Comparison of ENCODE assay signal across 27 mouse cellular contexts in the genomic region with DNA sequence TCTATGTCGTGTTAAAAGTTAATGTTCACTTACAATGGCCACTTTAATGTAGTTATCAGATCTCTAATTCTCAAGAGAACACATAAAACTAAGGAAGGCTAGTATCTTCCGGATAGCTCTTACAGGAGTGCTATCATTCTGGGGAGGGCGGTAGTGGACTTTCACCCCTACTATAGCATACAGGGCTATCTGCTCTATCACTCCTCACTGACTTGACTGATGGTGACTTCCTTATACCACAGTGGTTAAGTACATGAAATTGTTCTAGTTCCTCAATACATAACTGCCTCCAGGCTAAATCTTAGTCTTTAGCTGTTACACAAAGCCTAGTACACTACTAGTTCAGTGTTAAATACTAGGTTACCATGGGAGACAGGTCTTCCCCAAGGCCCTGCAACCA.
DNase-seq lines count a peak whose midpoint lies in the region; ATAC-seq and TF ChIP-seq lines count a peak whose summit lies in the region.
"Had no signal": no experiment of that assay in that cellular context is flagged by ENCODE, and none has a peak within 500 bp of the region (broad histone marks: within the 10 kb centered on the region; RNA-seq: fewer than 3 reads in every experiment).

No protein-coding gene starts in this region.

- no peaks in the 10 kb centered on the region for H3K27me3 ChIP-seq in MEL (ENCODE audit: control insufficient read depth in 1 of 2, insufficient read depth in 2 of 2, low read length in 2 of 2)
- H3K27me3 ChIP-seq in intestine, postnatal 0 days (replicated peaks; ENCODE audit: control insufficient read depth, insufficient read depth, low read length), result no peaks in the 10 kb centered on the region
- H3K27me3 ChIP-seq in small intestine, adult 2 months (ENCODE audit: control insufficient read depth, insufficient read depth, low read length), result no peaks in the 10 kb centered on the region
- H3K27me3 ChIP-seq in hindbrain, embryonic 14.5 days (ENCODE audit: control insufficient read depth, insufficient read depth, low read length), result no peaks in the 10 kb centered on the region
- H3K27me3 ChIP-seq: embryonic facial prominence, embryonic 13.5 days; forebrain, embryonic 12.5 days; heart, embryonic 15.5 days; Patski had no signal

- H3K4me3 ChIP-seq in MEL (ENCODE audit: control insufficient read depth in 1 of 2, insufficient read depth in 1 of 2, low read depth in 2 of 2, low read length in 2 of 2), result no peak overlapping the region
- H3K4me3 ChIP-seq in intestine, postnatal 0 days (ENCODE audit: low read depth, low read length), result no peak overlapping the region
- H3K4me3 ChIP-seq in small intestine, adult 2 months (ENCODE audit: low read depth, low read length), result no peak overlapping the region
- H3K4me3 ChIP-seq in hindbrain, embryonic 14.5 days (replicated peaks; ENCODE audit: low read length), result no peak overlapping the region
- H3K4me3 ChIP-seq: embryonic facial prominence, embryonic 13.5 days; forebrain, embryonic 12.5 days; heart, embryonic 10.5 days; heart, embryonic 15.5 days; hindbrain, embryonic 10.5 days had no signal

- H3K9me3 ChIP-seq in MEL (replicated peaks; ENCODE audit: insufficient read depth, low read length), result no peaks in the 10 kb centered on the region
- no peaks in the 10 kb centered on the region for H3K9me3 ChIP-seq in intestine, postnatal 0 days (ENCODE audit: control insufficient read depth)
- H3K9me3 ChIP-seq in hindbrain, embryonic 14.5 days (ENCODE audit: control insufficient read depth, low read length), result no peaks in the 10 kb centered on the region
- H3K9me3 ChIP-seq: embryonic facial prominence, embryonic 13.5 days; forebrain, embryonic 12.5 days; G1E; heart, embryonic 10.5 days; heart, embryonic 15.5 days; hindbrain, embryonic 10.5 days had no signal

- DNase-seq in MEL (ENCODE audit: low read depth, low spot score), result peak; percentile 50
- DNase-seq in gastrocnemius, postnatal 36 days, result no peak
- no peak for DNase-seq in hindbrain, embryonic 14.5 days (ENCODE audit: low spot score)
- DNase-seq in gastrocnemius, postnatal 25 days, result no peak
- DNase-seq: adrenal gland, postnatal 14 days; B cell, adult 2 months; cerebellum, adult 11-12 months; cerebellum, adult 9-10 months; cerebellum, postnatal 25 days; forebrain, postnatal 0 days; gastrocnemius, postnatal 14 days; heart, adult 18-20 months; heart, postnatal 14 days had no signal

- H3K79me2 ChIP-seq in MEL (ENCODE audit: control insufficient read depth, insufficient read depth, low read length, poor library complexity), result no peaks in the 10 kb centered on the region

- TF ChIP-seq POLR2A in MEL (IDR thresholded peaks at IDR 0.05; ENCODE audit: control insufficient read depth in 1 of 2, insufficient read depth in 1 of 2, low read depth in 1 of 2, low read length in 2 of 2, poor library complexity in 1 of 2), result no peak
- no peak for TF ChIP-seq POLR2A in small intestine, adult 2 months (IDR thresholded peaks at IDR 0.05; ENCODE audit: low read depth, low read length)

- WGBS in intestine, postnatal 0 days, result 38% methylated on average over 3 of the region's 3 CpGs
- WGBS in small intestine, adult 2 months, result 37% methylated on average over 3 of the region's 3 CpGs
- 95% methylated on average over 3 of the region's 3 CpGs for WGBS in hindbrain, embryonic 14.5 days

- ATAC-seq in hematopoietic stem cell, adult 5-6 weeks (replicated peaks in 1 of 2; ENCODE audit: insufficient read depth in 1 of 2, low FRiP score in 2 of 2, low TSS enrichment in 1 of 2, low read depth in 1 of 2, poor library complexity in 2 of 2, severe bottlenecking in 2 of 2), result peak; percentile 56 to 62
- ATAC-seq in intestine, postnatal 0 days, result peak; percentile 98
- no peak for ATAC-seq in hindbrain, embryonic 14.5 days (ENCODE audit: low FRiP score)
- ATAC-seq: activated CD4-positive, CD25-positive, alpha-beta regulatory T cell, adult 4 months; CD4-positive, CD25-positive, alpha-beta regulatory T cell, adult 4 months; forebrain, postnatal 0 days; hindbrain, embryonic 16.5 days; inflammation-experienced regulatory T-cells, adult 6 months; Patski had no signal

- TF ChIP-seq RAD21 in MEL (IDR thresholded peaks at IDR 0.05; ENCODE audit: low read depth, low read length), result no peak

- no peak overlapping the region for H3K4me2 ChIP-seq in intestine, postnatal 0 days (replicated peaks; ENCODE audit: low read depth)
- H3K4me2 ChIP-seq in hindbrain, embryonic 14.5 days (replicated peaks), result no peak overlapping the region
- H3K4me2 ChIP-seq: embryonic facial prominence, embryonic 13.5 days; forebrain, embryonic 12.5 days; heart, embryonic 15.5 days had no signal

- no peak overlapping the region for H3K27ac ChIP-seq in MEL (ENCODE audit: control insufficient read depth, low read depth, low read length)
- no peak overlapping the region for H3K27ac ChIP-seq in intestine, postnatal 0 days (ENCODE audit: low read depth, low read length)
- H3K27ac ChIP-seq in small intestine, adult 2 months (ENCODE audit: insufficient read depth, low read depth, low read length), result peak overlapping the region; percentile 66
- no peak overlapping the region for H3K27ac ChIP-seq in hindbrain, embryonic 14.5 days
- H3K27ac ChIP-seq: embryonic facial prominence, embryonic 13.5 days; forebrain, embryonic 12.5 days; heart, embryonic 10.5 days; heart, embryonic 15.5 days; hindbrain, embryonic 10.5 days had no signal

- TF ChIP-seq EP300 in MEL (IDR thresholded peaks at IDR 0.05; ENCODE audit: low read depth in 1 of 2, low read length in 2 of 2), result no peak; a peak in 1 of 4 replicates

- intact Hi-C loops in gastrocnemius, postnatal 36 days (cut with DNase I), result no loop called here

- H3K4me1 ChIP-seq in MEL (ENCODE audit: control insufficient read depth in 1 of 2, insufficient read depth in 2 of 2, low read length in 2 of 2), result peaks cover 2 to 10% of the 10 kb centered on the region in 2 experiments; a peak in 3 of 4 replicates
- H3K4me1 ChIP-seq in intestine, postnatal 0 days (replicated peaks; ENCODE audit: control insufficient read depth, insufficient read depth, low read length), result no peaks in the 10 kb centered on the region
- peaks cover 10% of the 10 kb centered on the region; the same call in 1 of the 2 replicates for H3K4me1 ChIP-seq in small intestine, adult 2 months (ENCODE audit: control insufficient read depth, insufficient read depth, insufficient read length, low read length)
- no peaks in the 10 kb centered on the region for H3K4me1 ChIP-seq in hindbrain, embryonic 14.5 days (replicated peaks; ENCODE audit: control insufficient read depth, insufficient read depth, low read length)
- H3K4me1 ChIP-seq: embryonic facial prominence, embryonic 13.5 days; forebrain, embryonic 12.5 days; heart, embryonic 10.5 days; heart, embryonic 15.5 days; hindbrain, embryonic 10.5 days had no signal

- H3K36me3 ChIP-seq in MEL (ENCODE audit: control insufficient read depth in 1 of 2, insufficient read depth in 2 of 2, low read length in 2 of 2), result peaks cover 0 to 13% of the 10 kb centered on the region in 2 experiments; a peak in 2 of 4 replicates
- H3K36me3 ChIP-seq in intestine, postnatal 0 days (ENCODE audit: control insufficient read depth, insufficient read depth), result no peaks in the 10 kb centered on the region
- H3K36me3 ChIP-seq in small intestine, adult 2 months (ENCODE audit: control insufficient read depth, insufficient read depth, low read length), result peaks cover 4% of the 10 kb centered on the region
- no peaks in the 10 kb centered on the region for H3K36me3 ChIP-seq in hindbrain, embryonic 14.5 days (replicated peaks; ENCODE audit: control insufficient read depth, insufficient read depth)
- H3K36me3 ChIP-seq: embryonic facial prominence, embryonic 13.5 days; forebrain, embryonic 12.5 days; heart, embryonic 10.5 days; heart, embryonic 15.5 days had no signal

- H3K9ac ChIP-seq in MEL (ENCODE audit: control insufficient read depth, low read depth, low read length, poor library complexity, severe bottlenecking), result no peak overlapping the region
- no peak overlapping the region for H3K9ac ChIP-seq in intestine, postnatal 0 days (ENCODE audit: low read depth, low read length)
- H3K9ac ChIP-seq in hindbrain, embryonic 14.5 days, result no peak overlapping the region
- H3K9ac ChIP-seq: embryonic facial prominence, embryonic 13.5 days; forebrain, embryonic 12.5 days; forebrain, postnatal 0 days; heart, embryonic 15.5 days had no signal

- TF ChIP-seq CTCF in MEL (IDR thresholded peaks at IDR 0.05 in 2 of 3, conservative IDR thresholded peaks at IDR 0.05 in 1 of 3; ENCODE audit: control insufficient read depth in 1 of 3, insufficient read depth in 1 of 3, low read depth in 2 of 3, low read length in 3 of 3, poor library complexity in 1 of 3, severe bottlenecking in 1 of 3), result no peak
- no peak for TF ChIP-seq CTCF in intestine, postnatal 0 days (IDR thresholded peaks at IDR 0.05; ENCODE audit: low read depth)
- no peak for TF ChIP-seq CTCF in small intestine, adult 2 months (IDR thresholded peaks at IDR 0.05; ENCODE audit: extremely low read depth, insufficient read length, insufficient replicate concordance, low read depth, low read length)

TF ChIP-seq in MEL, 35 proteins besides CTCF, POLR2A, EP300 and RAD21:
- TF ChIP-seq UBTF (IDR thresholded peaks at IDR 0.05; ENCODE audit: borderline replicate concordance, insufficient read depth, low read depth, low read length) (no peak), MAZ (IDR thresholded peaks at IDR 0.05; ENCODE audit: low read depth, low read length) (no peak), MEF2A (IDR thresholded peaks at IDR 0.05; ENCODE audit: extremely low read depth, insufficient replicate concordance, low read depth, low read length, poor library complexity, severe bottlenecking) (no peak), MYB (IDR thresholded peaks at IDR 0.05; ENCODE audit: low read depth, low read length) (no peak), HCFC1 (IDR thresholded peaks at IDR 0.05; ENCODE audit: low read depth, low read length) (no peak), ELF1 (IDR thresholded peaks at IDR 0.05; ENCODE audit: low read depth, low read length) (no peak), KAT2A (conservative IDR thresholded peaks at IDR 0.05; ENCODE audit: low read depth, low read length) (no peak)
TF ChIP-seq in MEL: peak in this region for 0.
